Mouse (Mus musculus): ENCODE results near the gene Mrgpra2b. TPM values are rescaled to one million over a fixed set of nuclear protein-coding genes. Genes with fewer than 3 reads are reported as not detected.
"Not testable (repeated sequence)": the region's sequence is repeated elsewhere in the genome, so short reads cannot be mapped to it uniquely, and the experiment has no call there.

Gene Mrgpra2b
- polyA plus RNA-seq (2012; rRNA removed): not detected in 2 replicates

DNA sequence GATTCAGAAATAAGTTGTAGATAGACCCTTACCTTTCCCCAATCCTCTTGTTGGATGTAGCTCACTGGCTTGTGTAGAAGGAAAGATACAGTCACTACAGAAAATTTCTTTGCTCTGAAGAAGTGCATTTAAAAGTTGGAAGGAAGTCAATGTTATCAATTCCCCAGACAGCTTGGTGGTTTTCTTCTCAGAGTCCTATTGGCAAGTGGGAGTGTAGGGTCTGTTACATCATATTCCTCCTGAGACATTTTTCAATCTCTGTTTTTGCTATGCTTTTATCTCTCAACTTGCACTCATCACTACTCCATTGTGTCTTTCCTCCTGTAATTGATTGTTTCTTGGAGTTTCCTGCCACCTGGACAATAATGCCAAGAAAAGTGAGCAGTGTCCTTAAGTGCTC is at the start of gene Mrgpra2b:
Mrgpra2b (minus strand) TSS at position 101 of the 400 bp plus-strand sequence.
- DNase-seq (ENCODE audit: low read depth, low spot score): no peak

- WGBS: 77% methylated on average over 1 of the region's 1 CpGs
- no peak for DNase-seq (ENCODE audit: low read depth, low spot score)
These were observed 12.3 kb downstream of the Mrgpra2b start for GRCm38 (mm10) chr7:47516379-47516778.

- 77% methylated on average over 2 of the region's 2 CpGs for WGBS
- no peak for DNase-seq (ENCODE audit: low read depth, low spot score)
These were observed 13.6 kb downstream of the Mrgpra2b start for GRCm38 (mm10) chr7:47515050-47515449.

DNA sequence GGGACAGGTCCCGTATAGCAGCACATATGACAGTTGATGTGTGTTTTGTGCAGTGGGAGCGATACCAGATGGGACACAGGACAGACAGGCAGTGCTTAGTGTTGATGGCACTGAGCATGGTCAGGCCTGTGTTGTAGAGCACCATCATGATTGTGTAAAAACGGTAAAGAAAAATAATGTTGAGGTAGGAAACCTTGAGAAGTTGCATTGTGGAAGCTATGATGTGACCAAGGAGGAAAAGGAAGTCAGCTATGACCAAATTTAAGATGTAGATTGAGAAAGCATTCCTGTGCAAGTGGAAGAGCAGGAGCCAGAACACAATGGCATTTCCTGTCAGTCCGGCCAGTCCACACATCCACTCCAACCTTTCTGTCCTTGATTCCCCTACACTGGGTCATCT is 25.7 kb downstream of the Mrgpra2b start:
- WGBS: 80% methylated on average over 4 of the region's 4 CpGs
- no peak for DNase-seq (ENCODE audit: low read depth, low spot score)

DNA sequence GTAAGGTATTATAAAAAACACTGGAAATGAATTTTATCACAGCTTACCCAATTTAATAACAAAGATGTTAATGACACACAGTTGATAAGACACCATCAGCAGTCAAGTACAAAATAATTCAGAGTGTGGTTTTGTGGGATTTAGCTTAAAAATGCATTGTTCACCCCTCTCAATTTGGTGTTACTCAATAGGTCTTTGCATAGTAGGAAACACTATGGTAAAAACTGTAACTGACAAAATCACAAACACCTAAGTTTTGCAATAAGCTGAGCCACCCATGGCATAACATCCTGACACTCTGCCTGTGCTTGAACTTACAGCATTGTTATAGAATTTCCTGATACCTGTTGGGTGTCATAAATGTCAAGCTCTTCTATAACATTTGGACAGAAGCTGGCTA is 37.4 kb downstream of the Mrgpra2b start:
- DNase-seq (ENCODE audit: low read depth, low spot score): not testable (repeated sequence)

- no CpG with 5 or more reads among the region's 1 CpGs for WGBS
- not testable (repeated sequence) for DNase-seq (ENCODE audit: low read depth, low spot score)
These were observed 39.2 kb downstream of the Mrgpra2b start for GRCm38 (mm10) chr7:47489438-47489837.

- DNase-seq (ENCODE audit: low read depth, low spot score): not testable (repeated sequence)
These were observed 45.5 kb downstream of the Mrgpra2b start for GRCm38 (mm10) chr7:47483181-47483580.

DNA sequence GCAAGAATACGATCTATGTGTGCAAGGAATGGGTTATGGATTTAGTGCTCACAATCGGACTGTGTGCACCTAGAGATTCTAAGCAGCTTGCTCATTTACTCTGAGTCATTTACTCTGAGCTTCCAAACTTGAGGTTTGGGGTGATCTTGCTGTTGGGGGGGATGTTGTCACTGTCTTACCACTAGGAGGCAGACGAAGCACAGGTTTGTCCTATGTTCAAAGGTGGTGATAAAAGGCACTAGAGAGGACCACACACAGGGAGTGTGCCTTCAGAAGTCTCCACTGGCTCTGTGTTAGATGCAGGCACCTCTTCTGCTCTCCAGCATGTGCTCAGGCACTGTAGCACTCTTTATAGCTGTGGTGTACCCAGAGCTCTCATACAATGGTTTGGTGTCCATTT is 54.8 kb downstream of the Mrgpra2b start:
- 45% methylated on average over 2 of the region's 3 CpGs for WGBS

DNA sequence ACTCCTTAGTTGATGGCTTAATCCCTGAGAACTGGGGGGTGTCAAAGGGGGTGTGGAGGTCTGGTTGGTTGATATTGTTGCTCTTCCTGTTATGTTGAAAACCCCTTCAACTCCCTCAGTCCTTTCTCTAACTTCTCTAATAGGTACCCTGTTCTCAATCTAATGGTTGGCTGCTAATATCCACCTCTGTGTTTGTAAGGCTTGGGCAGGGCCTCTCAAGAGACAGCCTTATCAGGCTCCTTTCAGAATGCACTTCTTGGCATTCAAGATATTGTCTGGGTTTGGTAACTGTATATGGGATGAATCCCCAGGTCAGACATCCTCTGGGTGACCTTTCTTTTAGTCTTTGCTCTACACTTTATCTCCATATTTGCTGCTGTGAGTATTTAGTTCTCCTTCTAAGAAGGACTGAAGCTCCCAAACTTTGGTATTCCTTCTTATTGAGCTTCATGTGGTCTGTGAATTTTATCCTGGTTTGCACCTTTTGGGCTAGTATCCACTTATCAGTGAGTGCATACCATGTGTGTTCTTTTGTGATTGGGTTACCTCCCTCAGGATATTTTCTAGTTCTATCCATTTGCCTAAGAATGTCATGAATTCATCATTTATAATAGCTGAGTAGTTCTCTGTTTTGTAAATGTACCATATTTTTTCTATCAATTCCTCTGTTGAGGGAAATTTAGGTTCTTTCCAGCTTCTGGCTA is 63.2 kb downstream of the Mrgpra2b start:
- DNase-seq (ENCODE audit: low read depth, low spot score): not testable (repeated sequence)

More for the DNA sequence above, 54.8 kb downstream of the Mrgpra2b start:
- not testable (repeated sequence) for DNase-seq (ENCODE audit: low read depth, low spot score)

DNA sequence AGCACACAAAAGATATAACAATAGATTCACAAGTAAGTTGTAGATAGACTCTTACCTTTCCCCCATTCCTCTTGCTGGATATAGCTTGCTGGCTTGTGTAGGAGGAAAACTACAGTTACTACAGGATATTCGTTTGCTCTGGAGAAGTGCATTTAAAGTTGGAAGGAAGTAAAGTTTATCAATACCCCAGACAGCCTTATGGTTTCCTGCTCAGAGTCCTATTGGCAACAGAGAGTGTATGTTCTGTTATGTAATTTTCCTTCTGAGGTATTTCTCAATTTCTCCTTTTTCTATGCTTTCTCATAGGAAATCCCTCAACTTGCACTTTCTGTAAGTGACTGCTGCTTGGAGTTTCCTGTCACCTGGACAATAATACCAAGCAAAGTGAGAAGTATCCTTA is 76.6 kb downstream of the Mrgpra2b start, which contains the start of gene Mrgpra2a:
Mrgpra2a (minus strand) TSS at position 125 of the 400 bp plus-strand sequence.
- not testable (repeated sequence) for DNase-seq (ENCODE audit: low read depth, low spot score)
- no CpG with 5 or more reads among the region's 1 CpGs for WGBS

GRCm38 (mm10) chr7:47445729-47446128 is 82.9 kb downstream of the Mrgpra2b start:
- not testable (repeated sequence) for DNase-seq (ENCODE audit: low read depth, low spot score)

- not testable (repeated sequence) for DNase-seq (ENCODE audit: low read depth, low spot score)
- WGBS: 28% methylated on average over 1 of the region's 2 CpGs
These were observed 92.2 kb downstream of the Mrgpra2b start for GRCm38 (mm10) chr7:47436463-47436862.

GRCm38 (mm10) chr7:47427815-47428508 is 100.7 kb downstream of the Mrgpra2b start:
- DNase-seq (ENCODE audit: low read depth, low spot score): not testable (repeated sequence)

Other genes with a start within 250 kb of the Mrgpra2b start
- not detected in 2 replicates for gene Mrgpra1, start 174.6 kb downstream of the Mrgpra2b start, polyA plus RNA-seq (2012; rRNA removed)
- gene Mrgpra2a, start 76.7 kb downstream of the Mrgpra2b start, polyA plus RNA-seq (2012; rRNA removed): not detected in 2 replicates
- not detected in 2 replicates for gene Mrgpra3, start 72.5 kb upstream of the Mrgpra2b start, polyA plus RNA-seq (2012; rRNA removed)

Data from large intestine, adult 2 months (tissue).